Mouse (Mus musculus): ENCODE measurements at regions not wholly inside any gene's neighbourhood (a gene's known extent, or its start where the extent isn't known, plus 50 kb on each side); places are given as distances from the start of the nearest gene placed in this dataset.

- no peak for DNase-seq (ENCODE audit: low spot score in 2 of 2)
- TF ChIP-seq CTCF (conservative IDR thresholded peaks at IDR 0.05), result no peak
- Histone ChIP-seq H3K27ac (no peak overlapping the region), H3K4me3 (no peak overlapping the region)
Observed at GRCm38 (mm10) chr15:17088644-17089228, 360.2 kb downstream of the Cdh9 start.

GRCm38 (mm10) chr15:17098927-17099326 is 370.4 kb downstream of the Cdh9 start:
- H3K27ac ChIP-seq, result no peak overlapping the region
- DNase-seq (ENCODE audit: low spot score in 2 of 2), result peak; percentile 61 to 78
- no peak overlapping the region for H3K4me3 ChIP-seq
- peak; percentile 94 for TF ChIP-seq CTCF (conservative IDR thresholded peaks at IDR 0.05)

- no peak for TF ChIP-seq CTCF (conservative IDR thresholded peaks at IDR 0.05)
- Histone ChIP-seq H3K4me3 (no peak overlapping the region), H3K27ac (no peak overlapping the region)
- DNase-seq (ENCODE audit: low spot score in 2 of 2), result no peak
Observed at GRCm38 (mm10) chr15:17101182-17101581, 372.6 kb downstream of the Cdh9 start.

- H3K4me3 ChIP-seq, result no peak overlapping the region
- TF ChIP-seq CTCF (conservative IDR thresholded peaks at IDR 0.05), result no peak
- DNase-seq (ENCODE audit: low spot score in 2 of 2), result no peak
- H3K27ac ChIP-seq, result no peak overlapping the region
Observed at GRCm38 (mm10) chr15:17135721-17136120, 407.2 kb downstream of the Cdh9 start.

GRCm38 (mm10) chr15:17180164-17180563 is 451.6 kb downstream of the Cdh9 start:
- DNase-seq (ENCODE audit: low spot score in 2 of 2), result no peak
- no peak for TF ChIP-seq CTCF (conservative IDR thresholded peaks at IDR 0.05)
- Histone ChIP-seq H3K27ac (no peak overlapping the region), H3K4me3 (no peak overlapping the region)

- Histone ChIP-seq H3K27ac (no peak overlapping the region), H3K4me3 (no peak overlapping the region)
- DNase-seq (ENCODE audit: low spot score in 2 of 2), result no peak
- no peak for TF ChIP-seq CTCF (conservative IDR thresholded peaks at IDR 0.05)
Observed at GRCm38 (mm10) chr15:17181358-17182022, 452.9 kb downstream of the Cdh9 start.

GRCm38 (mm10) chr15:17195439-17195838 is 466.9 kb downstream of the Cdh9 start:
- peak in 1 of 2 experiments; percentile 20 for DNase-seq (ENCODE audit: low spot score in 2 of 2)
- H3K27ac ChIP-seq, result no peak overlapping the region
- H3K4me3 ChIP-seq, result no peak overlapping the region
- TF ChIP-seq CTCF (conservative IDR thresholded peaks at IDR 0.05), result peak; percentile 81

- TF ChIP-seq CTCF (conservative IDR thresholded peaks at IDR 0.05), result no peak
- H3K27ac ChIP-seq, result no peak overlapping the region
- DNase-seq (ENCODE audit: low spot score in 2 of 2), result no peak
- no peak overlapping the region for H3K4me3 ChIP-seq
Observed at GRCm38 (mm10) chr15:17204739-17205138, 476.2 kb downstream of the Cdh9 start.

GRCm38 (mm10) chr15:17245096-17245495 is 516.5 kb downstream of the Cdh9 start:
- no peak for TF ChIP-seq CTCF (conservative IDR thresholded peaks at IDR 0.05)
- DNase-seq (ENCODE audit: low spot score in 2 of 2), result no peak
- no peak overlapping the region for H3K4me3 ChIP-seq
- no peak overlapping the region for H3K27ac ChIP-seq

GRCm38 (mm10) chr15:17289221-17289620 is 560.7 kb downstream of the Cdh9 start:
- Histone ChIP-seq H3K4me3 (no peak overlapping the region), H3K27ac (no peak overlapping the region)
- no peak for TF ChIP-seq CTCF (conservative IDR thresholded peaks at IDR 0.05)
- no peak for DNase-seq (ENCODE audit: low spot score in 2 of 2)
